Mouse (Mus musculus) layer of hippocampus, postnatal 14 days (tissue): ENCODE measurements at regions not wholly inside any gene's neighbourhood (a gene's known extent, or its start where the extent isn't known, plus 50 kb on each side); places are given as distances from the start of the nearest gene placed in this dataset.
"Not testable (repeated sequence)": the region's sequence is repeated elsewhere in the genome, so short reads cannot be mapped to it uniquely, and the experiment has no call there.

Experiments
- DNase-seq, 2 experiments: peaks; one replicate each; pipeline ENCODE4 v3.0.0; 2021 to 2022; ENCODE audit warnings: low spot score in 2 of 2, mixed read lengths in 1 of 2

- no peak for DNase-seq
Observed at GRCm38 (mm10) chr1:108102607-108103006, 512.8 kb downstream of the Serpinb8 start.

- DNase-seq = no peak
Observed at GRCm38 (mm10) chr1:108110984-108111383, 521.2 kb downstream of the Serpinb8 start.

GRCm38 (mm10) chr1:108127393-108127792 is 537.6 kb downstream of the Serpinb8 start:
- no peak for DNase-seq

GRCm38 (mm10) chr1:108132006-108132405 is 542.2 kb downstream of the Serpinb8 start:
- DNase-seq = no peak

GRCm38 (mm10) chr1:108135346-108135745 is 545.5 kb downstream of the Serpinb8 start:
- not testable (repeated sequence) for DNase-seq

GRCm38 (mm10) chr1:108144114-108144513 is 554.3 kb downstream of the Serpinb8 start:
- DNase-seq = no peak

GRCm38 (mm10) chr1:108181350-108182167 is 591.8 kb downstream of the Serpinb8 start:
- peak in 1 of 2 experiments; percentile 5 for DNase-seq

GRCm38 (mm10) chr1:108182168-108182539 is 592.3 kb downstream of the Serpinb8 start:
- DNase-seq = no peak

GRCm38 (mm10) chr1:108224047-108224446 is 634.2 kb downstream of the Serpinb8 start:
- DNase-seq = no peak

- DNase-seq = no peak
Observed at GRCm38 (mm10) chr1:108240152-108240551, 650.3 kb downstream of the Serpinb8 start.

GRCm38 (mm10) chr1:108255147-108255546 is 665.3 kb downstream of the Serpinb8 start:
- DNase-seq = no peak

GRCm38 (mm10) chr1:108259355-108259754 is 669.5 kb downstream of the Serpinb8 start:
- DNase-seq = no peak

- no peak for DNase-seq
Observed at GRCm38 (mm10) chr1:108282099-108282498, 692.3 kb downstream of the Serpinb8 start.

GRCm38 (mm10) chr1:108286571-108286970 is 696.8 kb downstream of the Serpinb8 start:
- DNase-seq = no peak
